Mouse (Mus musculus) urinary bladder, postnatal 10 days (tissue): ENCODE data around the gene Prkca.

Source experiments
- DNase-seq: peaks from one replicate; pipeline ENCODE4 v3.0.0; 2022; ENCODE audit warnings: low spot score

The Prkca gene

GRCm38 (mm10) chr11:108162110-108162509, 181.6 kb downstream of the Prkca start:
- DNase-seq: no peak

- DNase-seq: no peak
Observed at GRCm38 (mm10) chr11:108160056-108160455, 183.7 kb downstream of the Prkca start.

GRCm38 (mm10) chr11:108158046-108158445, 185.7 kb downstream of the Prkca start:
- no peak for DNase-seq

GRCm38 (mm10) chr11:108157074-108157473, 186.7 kb downstream of the Prkca start:
- DNase-seq: no peak

- no peak for DNase-seq
Observed at GRCm38 (mm10) chr11:108156107-108156506, 187.6 kb downstream of the Prkca start.

GRCm38 (mm10) chr11:108155088-108155580, 188.6 kb downstream of the Prkca start:
- no peak for DNase-seq

- no peak for DNase-seq
Observed at GRCm38 (mm10) chr11:108153997-108154841, 189.5 kb downstream of the Prkca start.

GRCm38 (mm10) chr11:108152591-108152990, 191.1 kb downstream of the Prkca start:
- DNase-seq: no peak

- DNase-seq: no peak
Observed at GRCm38 (mm10) chr11:108150410-108150809, 193.3 kb downstream of the Prkca start.

- no peak for DNase-seq
Observed at GRCm38 (mm10) chr11:108149187-108149586, 194.5 kb downstream of the Prkca start.

- no peak for DNase-seq
Observed at GRCm38 (mm10) chr11:108148491-108148890, 195.2 kb downstream of the Prkca start.

GRCm38 (mm10) chr11:108145752-108146496, 197.8 kb downstream of the Prkca start:
- no peak for DNase-seq

- DNase-seq: no peak
Observed at GRCm38 (mm10) chr11:108145128-108145527, 198.6 kb downstream of the Prkca start.

- no peak for DNase-seq
Observed at GRCm38 (mm10) chr11:108143739-108144138, 200.0 kb downstream of the Prkca start.

GRCm38 (mm10) chr11:108140028-108140427, 203.7 kb downstream of the Prkca start:
- DNase-seq: no peak

- DNase-seq: no peak
Observed at GRCm38 (mm10) chr11:108136341-108136740, 207.4 kb downstream of the Prkca start.

- no peak for DNase-seq
Observed at GRCm38 (mm10) chr11:108135407-108136159, 208.1 kb downstream of the Prkca start.

GRCm38 (mm10) chr11:108128593-108128992, 215.1 kb downstream of the Prkca start:
- no peak for DNase-seq

- no peak for DNase-seq
Observed at GRCm38 (mm10) chr11:108127908-108128307, 215.8 kb downstream of the Prkca start.

GRCm38 (mm10) chr11:108122486-108122885, 221.2 kb downstream of the Prkca start:
- DNase-seq: no peak

- DNase-seq: no peak
Observed at GRCm38 (mm10) chr11:108120708-108121107, 223.0 kb downstream of the Prkca start.

GRCm38 (mm10) chr11:108119785-108120184, 223.9 kb downstream of the Prkca start:
- DNase-seq: no peak
